Mouse (Mus musculus) cerebellum, postnatal 36 days (tissue): ENCODE measurements around the gene Ncmap.
"Not testable (repeated sequence)": the region's sequence is repeated elsewhere in the genome, so short reads cannot be mapped to it uniquely, and the experiment has no call there.

Experiments
- DNase-seq, 2 experiments: peaks; one replicate each; pipeline ENCODE4 v3.0.0; 2021 to 2022; ENCODE audit warnings: mixed read lengths in 2 of 2

Ncmap gene

GRCm38 (mm10) chr4:135397551-135397950 is 476 bp downstream of the Ncmap start:
- no peak for DNase-seq

GRCm38 (mm10) chr4:135396303-135396702 is 1.7 kb downstream of the Ncmap start:
- no peak for DNase-seq

GRCm38 (mm10) chr4:135395375-135395774 is 2.7 kb downstream of the Ncmap start:
- no peak for DNase-seq

- no peak for DNase-seq
These were observed 3.4 kb downstream of the Ncmap start for GRCm38 (mm10) chr4:135394666-135395065.

GRCm38 (mm10) chr4:135393381-135393780 is 4.6 kb downstream of the Ncmap start:
- no peak for DNase-seq

GRCm38 (mm10) chr4:135392801-135393200 is 5.2 kb downstream of the Ncmap start:
- no peak for DNase-seq

GRCm38 (mm10) chr4:135391014-135391413 is 7.0 kb downstream of the Ncmap start:
- DNase-seq = no peak

- no peak for DNase-seq
These were observed 12.4 kb downstream of the Ncmap start for GRCm38 (mm10) chr4:135385614-135386013.

- peak; percentile 77 to 80 for DNase-seq
These were observed 15.7 kb downstream of the Ncmap start for GRCm38 (mm10) chr4:135382316-135382715.

GRCm38 (mm10) chr4:135381355-135381754 is 16.7 kb downstream of the Ncmap start:
- no peak for DNase-seq

- no peak for DNase-seq
These were observed 20.8 kb downstream of the Ncmap start for GRCm38 (mm10) chr4:135377241-135377640.

GRCm38 (mm10) chr4:135375444-135375843 is 22.6 kb downstream of the Ncmap start:
- DNase-seq = no peak

GRCm38 (mm10) chr4:135373299-135373698 is 24.7 kb downstream of the Ncmap start:
- no peak for DNase-seq

GRCm38 (mm10) chr4:135370372-135370771 is 27.7 kb downstream of the Ncmap start:
- DNase-seq = no peak

- DNase-seq = no peak
These were observed 35.2 kb downstream of the Ncmap start for GRCm38 (mm10) chr4:135362828-135363227.

GRCm38 (mm10) chr4:135361722-135362121 is 36.3 kb downstream of the Ncmap start:
- no peak for DNase-seq

GRCm38 (mm10) chr4:135358736-135359135 is 39.3 kb downstream of the Ncmap start:
- DNase-seq = peak; percentile 27 to 29

GRCm38 (mm10) chr4:135357221-135357920 is 40.7 kb downstream of the Ncmap start:
- no peak for DNase-seq

GRCm38 (mm10) chr4:135355886-135356550 is 42.0 kb downstream of the Ncmap start:
- DNase-seq = no peak

GRCm38 (mm10) chr4:135354751-135355150 is 43.3 kb downstream of the Ncmap start:
- DNase-seq = not testable (repeated sequence)

- peak in 1 of 2 experiments; percentile 12 for DNase-seq
These were observed 44.1 kb downstream of the Ncmap start for GRCm38 (mm10) chr4:135353794-135354450.

- DNase-seq = peak; percentile 97 to 99
These were observed 44.8 kb downstream of the Ncmap start, which contains the start of gene Srrm1 for GRCm38 (mm10) chr4:135353066-135353793. Srrm1 (minus strand) TSS chr4:135353321.
